Mouse (Mus musculus) liver, postnatal 0 days (tissue): ENCODE measurements around the gene Gdf10. TPM values are rescaled to one million over a fixed set of nuclear protein-coding genes. Genes with fewer than 3 reads are reported as not detected.

Experiments
- ATAC-seq: fragments of 200-750 bp; cut with Nextera tagmentation; 2 replicates; pipeline ENCODE4 v1.8.0; 2017; ENCODE audit warnings: mild to moderate bottlenecking, moderate library complexity
- DNase-seq: peaks from one replicate; pipeline ENCODE4 v3.0.0-alpha.2; 2016
- H3K27ac ChIP-seq: fragments of 300-500 bp; sonication (generic); 2 replicates; pipeline ENCODE4 v1.5.1; 2014; ENCODE audit warnings: antibody characterized with exemption, moderate library complexity, mild to moderate bottlenecking, low read depth
- H3K27me3 ChIP-seq: fragments of 300-500 bp; sonication (generic); 2 replicates; pipeline ENCODE4 v1.6.1; 2014; ENCODE audit warnings: low read length, control low read depth, mixed read lengths; ENCODE audit not compliant: insufficient read depth
- H3K36me3 ChIP-seq: fragments of 300-500 bp; sonication (generic); replicated peaks from 2 replicates; pipeline ENCODE4 v1.6.1; 2014; ENCODE audit warnings: mild to moderate bottlenecking, control low read depth, low read length, moderate library complexity, mixed read lengths; ENCODE audit not compliant: insufficient read depth
- H3K4me1 ChIP-seq: fragments of 300-500 bp; sonication (generic); 2 replicates; pipeline ENCODE4 v1.6.1; 2014; ENCODE audit warnings: antibody characterized with exemption, mild to moderate bottlenecking, control low read depth; ENCODE audit not compliant: insufficient read depth
- H3K4me2 ChIP-seq: fragments of 300-500 bp; sonication (generic); 2 replicates; pipeline ENCODE4 v1.6.1; 2014; ENCODE audit warnings: low read depth, mild to moderate bottlenecking, low read length, moderate library complexity, mixed read lengths
- H3K4me3 ChIP-seq: fragments of 300-500 bp; sonication (generic); 2 replicates; pipeline ENCODE4 v1.5.1; 2014; ENCODE audit warnings: low read depth, low read length
- H3K9ac ChIP-seq: fragments of 300-500 bp; sonication (generic); replicated peaks from 2 replicates; pipeline ENCODE4 v1.6.1; 2014; ENCODE audit warnings: mild to moderate bottlenecking, moderate library complexity
- H3K9me3 ChIP-seq: fragments of 300-500 bp; sonication (generic); 2 replicates; pipeline ENCODE4 v1.6.1; 2016; ENCODE audit warnings: mild to moderate bottlenecking, control low read depth, low read length, mixed read lengths
- CTCF ChIP-seq: sonication (generic); IDR thresholded peaks from 2 replicates; pipeline ENCODE4 v1.5.1; 2016; ENCODE audit warnings: antibody characterized with exemption, low read depth
- EP300 ChIP-seq: IDR thresholded peaks from 2 replicates; pipeline ENCODE4 v1.6.1; 2016; ENCODE audit warnings: antibody characterized with exemption, low read depth, mild to moderate bottlenecking
- WGBS: fragments of 180-500 bp; shearing (Covaris S2); extraction: QIAGEN DNeasy Blood & Tissue Kit; methylation state at CpG from one replicate; pipeline ENCODE4 v1.1.7; 2014; ENCODE audit not compliant: insufficient replicate concordance; 5-methylcytosine and 5-hydroxymethylcytosine counted together
- polyA plus RNA-seq: library from polyadenylated mRNA; unstranded; fragments of >200 nt; fragmentation: Nextera tagmentation; extraction: Ambion mirVana; gene quantifications from 2 replicates; pipeline ENCODE4 v1.2.1, GENCODE M21; 2015

Gdf10 gene
- polyA plus RNA-seq, 1 experiment from 2014 or later = 5.1 TPM

- Histone ChIP-seq H3K27me3 (0 out of 2 replicates have a peak, but pooled peaks cover 6% of the 10 kb centered on the region), H3K4me1 (no peaks in the 10 kb centered on the region), H3K9ac (no peak overlapping the region), H3K27ac (no peak overlapping the region), H3K36me3 (no peaks in the 10 kb centered on the region), H3K9me3 (no peaks in the 10 kb centered on the region), H3K4me2 (no peak overlapping the region), H3K4me3 (no peak overlapping the region)
- no peak for ATAC-seq
- no peak for TF ChIP-seq CTCF
- TF ChIP-seq EP300 = no peak
- WGBS = 38% methylated on average over 17 of the region's 17 CpGs
- no peak for DNase-seq
Measured at GRCm38 (mm10) chr14:33931853-33932252, 8.5 kb downstream of the Gdf10 start.

DNA sequence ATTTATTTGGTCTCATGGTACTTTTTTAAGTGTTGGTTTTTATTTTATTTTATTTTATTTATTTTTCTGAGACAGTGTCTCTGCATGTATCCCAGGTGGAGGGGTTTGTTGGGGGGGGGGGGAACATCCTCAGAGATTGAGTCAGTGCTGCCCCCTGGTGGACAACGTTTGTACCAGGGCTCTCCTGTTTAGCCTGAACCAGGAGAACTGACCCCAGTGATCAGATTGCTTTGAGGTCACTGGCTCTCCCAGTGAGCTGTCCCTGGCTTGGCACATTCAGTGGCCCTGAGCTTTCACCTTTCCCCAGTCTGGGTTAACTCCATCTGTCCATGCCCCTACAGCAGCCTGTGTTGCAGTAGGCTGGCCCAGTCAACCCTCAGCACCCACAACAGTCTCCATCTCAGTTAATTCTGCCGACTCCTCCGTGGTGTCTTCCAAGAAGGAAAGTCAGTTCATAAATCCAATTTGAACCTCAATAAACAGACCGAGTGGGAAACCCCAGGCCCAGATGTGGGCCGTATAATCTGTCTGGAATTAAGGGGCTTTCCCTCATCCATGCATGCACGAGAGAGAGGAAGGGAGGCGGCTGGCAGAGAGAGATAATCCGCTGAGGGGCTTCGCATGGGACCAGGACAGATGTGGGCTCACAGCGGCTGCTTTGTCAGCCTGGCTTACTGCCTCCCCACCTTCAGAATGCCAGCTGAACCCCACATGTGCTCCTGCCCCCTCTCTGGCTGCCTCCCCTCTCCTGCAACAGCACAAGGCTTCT is 9.7 kb downstream of the Gdf10 start:
- Histone ChIP-seq H3K4me3 (no peak overlapping the region), H3K9me3 (no peaks in the 10 kb centered on the region), H3K4me1 (no peaks in the 10 kb centered on the region), H3K27me3 (0 out of 2 replicates have a peak, but pooled peaks cover 6% of the 10 kb centered on the region), H3K4me2 (no peak overlapping the region), H3K27ac (no peak overlapping the region), H3K9ac (no peak overlapping the region), H3K36me3 (no peaks in the 10 kb centered on the region)
- ATAC-seq (no peak), DNase-seq (peak; percentile 67)
- TF ChIP-seq EP300 (no peak), CTCF (peak; percentile 62)
- WGBS = 51% methylated on average over 10 of the region's 10 CpGs

GRCm38 (mm10) chr14:33933778-33934317 is 10.5 kb downstream of the Gdf10 start:
- TF ChIP-seq CTCF (peak; percentile 53), EP300 (no peak)
- ATAC-seq (no peak), DNase-seq (peak; percentile 45)
- Histone ChIP-seq H3K9ac (no peak overlapping the region), H3K27me3 (0 out of 2 replicates have a peak, but pooled peaks cover 6% of the 10 kb centered on the region), H3K27ac (no peak overlapping the region), H3K4me2 (no peak overlapping the region), H3K9me3 (no peaks in the 10 kb centered on the region), H3K36me3 (no peaks in the 10 kb centered on the region), H3K4me1 (no peaks in the 10 kb centered on the region), H3K4me3 (no peak overlapping the region)
- 29% methylated on average over 5 of the region's 5 CpGs for WGBS

DNA sequence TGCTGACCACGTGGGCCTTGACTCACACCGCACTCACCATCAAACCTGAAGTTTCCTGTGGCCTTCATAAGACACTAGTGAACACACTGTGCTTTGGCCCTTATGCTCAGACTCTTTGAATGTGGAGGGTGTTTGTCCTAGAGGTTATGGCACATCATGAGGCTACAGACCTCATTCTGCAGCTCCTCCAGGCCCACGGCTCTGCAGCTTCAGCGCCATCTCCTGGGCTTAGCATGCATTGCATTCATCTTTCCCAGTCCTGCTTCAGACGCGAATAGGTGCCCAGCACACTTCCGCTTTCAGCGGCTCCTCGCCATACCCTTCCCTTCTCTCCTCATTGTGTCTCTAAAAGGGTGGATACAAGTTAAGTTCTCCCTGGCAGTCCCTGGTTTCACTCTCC is 15.7 kb downstream of the Gdf10 start:
- no peak overlapping the region for H3K4me3 ChIP-seq
- peak overlapping the region; percentile 26; the same call in 1 of the 2 replicates for H3K4me2 ChIP-seq
- H3K9me3 ChIP-seq = no peaks in the 10 kb centered on the region
- peak; percentile 76 for TF ChIP-seq CTCF
- no peak for TF ChIP-seq EP300
- 0 out of 2 replicates have a peak overlapping the region, but pooled peaks have one; percentile 34 for H3K27ac ChIP-seq
- DNase-seq (peak; percentile 71), ATAC-seq (no peak)
- no peaks in the 10 kb centered on the region for H3K27me3 ChIP-seq
- H3K36me3 ChIP-seq = no peaks in the 10 kb centered on the region
- WGBS = 25% methylated on average over 9 of the region's 9 CpGs
- H3K9ac ChIP-seq = no peak overlapping the region
- no peaks in the 10 kb centered on the region for H3K4me1 ChIP-seq

DNA sequence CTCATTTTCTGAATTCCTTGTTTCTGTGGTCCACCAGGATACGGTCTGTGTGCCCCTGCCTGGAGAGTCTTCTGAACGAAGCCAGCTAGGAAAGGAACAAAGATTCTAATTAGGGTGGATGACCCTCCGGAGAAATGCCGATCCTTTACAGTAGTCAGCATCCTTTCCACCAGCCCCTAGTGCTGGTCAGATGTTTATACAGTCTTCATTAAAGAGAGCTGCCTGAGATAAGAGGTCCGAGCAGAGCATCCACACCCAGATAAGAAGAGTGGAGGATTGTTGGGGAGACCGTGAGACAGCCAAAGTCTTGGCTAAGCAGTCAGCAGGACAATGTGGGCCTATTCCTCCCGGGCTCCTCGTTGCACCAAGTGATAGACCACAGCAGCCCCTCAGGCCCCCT is 17.4 kb downstream of the Gdf10 start, which contains the start of gene Gdf2:
Gene Gdf2 (plus strand): TSS at position 301 of the 400 bp plus-strand sequence.
- 53% methylated on average over 8 of the region's 8 CpGs for WGBS
- H3K9ac ChIP-seq = no peak within 1 kb of the TSS
- no peaks in the 10 kb centered on the region for H3K27me3 ChIP-seq
- no peaks in the 10 kb centered on the region for H3K4me1 ChIP-seq
- ATAC-seq (peak; percentile 12; the same call in 1 of the 2 replicates), DNase-seq (no peak)
- peak within 1 kb of the TSS; percentile 13; the same call in 1 of the 2 replicates for H3K4me3 ChIP-seq
- TF ChIP-seq CTCF (no peak), EP300 (no peak)
- H3K9me3 ChIP-seq = no peaks in the 10 kb centered on the region
- H3K36me3 ChIP-seq = no peaks in the 10 kb centered on the region
- no peak within 1 kb of the TSS for H3K4me2 ChIP-seq
- H3K27ac ChIP-seq = peak within 1 kb of the TSS; percentile 52; the same call in 1 of the 2 replicates

DNA sequence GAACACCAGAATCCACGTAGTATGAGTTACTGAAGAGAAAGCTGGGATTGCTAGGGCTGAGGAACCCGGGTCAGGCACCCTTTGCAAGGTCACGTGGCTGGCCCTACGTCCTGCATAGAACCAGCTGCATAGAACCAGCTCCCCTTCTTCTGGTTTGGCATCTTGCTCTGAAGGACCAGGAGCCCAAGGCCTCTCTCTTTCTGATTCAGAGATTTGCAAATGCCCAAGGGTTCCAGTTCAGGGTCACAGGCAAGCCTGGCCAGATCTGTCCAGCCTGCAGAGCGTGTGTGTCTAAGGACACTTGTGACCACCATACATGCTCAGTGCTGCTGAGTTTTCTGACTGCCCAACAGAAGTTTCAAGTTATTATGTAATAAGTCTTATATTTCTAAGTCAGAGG is 18.8 kb downstream of the Gdf10 start:
- peak overlapping the region; percentile 15; the same call in 1 of the 2 replicates for H3K4me3 ChIP-seq
- no peak for ATAC-seq
- no peak overlapping the region for H3K4me2 ChIP-seq
- no peak overlapping the region for H3K9ac ChIP-seq
- H3K9me3 ChIP-seq = no peaks in the 10 kb centered on the region
- no peaks in the 10 kb centered on the region for H3K27me3 ChIP-seq
- H3K36me3 ChIP-seq = no peaks in the 10 kb centered on the region
- H3K4me1 ChIP-seq = no peaks in the 10 kb centered on the region
- 61% methylated on average over 5 of the region's 5 CpGs for WGBS
- TF ChIP-seq CTCF = no peak
- TF ChIP-seq EP300 = no peak
- no peak overlapping the region for H3K27ac ChIP-seq
- no peak for DNase-seq
